Mouse (Mus musculus): ENCODE measurements at regions not wholly inside any gene's neighbourhood (a gene's known extent, or its start where the extent isn't known, plus 50 kb on each side); places are given as distances from the start of the nearest gene placed in this dataset.

DNA sequence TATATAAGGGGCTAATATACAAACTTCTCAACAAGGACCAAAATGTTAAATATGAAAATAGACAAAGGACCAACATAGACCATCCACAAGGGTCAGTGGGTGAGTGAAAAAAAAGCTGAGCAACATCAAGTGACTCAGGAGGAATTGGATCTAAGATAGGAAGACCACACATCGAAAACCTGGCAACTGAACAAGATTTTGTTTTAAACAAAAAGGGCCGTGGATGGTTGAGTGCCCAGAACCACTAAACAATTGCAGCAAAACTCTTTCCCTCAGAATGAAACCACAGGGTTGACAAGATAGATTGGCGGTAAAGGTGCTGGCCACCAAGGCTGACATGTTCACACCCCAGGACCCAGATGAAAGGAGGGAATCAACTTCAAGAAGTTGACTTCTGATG lies 215.7 kb upstream of the Gm5148 start:
- TF ChIP-seq CTCF (IDR thresholded peaks at IDR 0.05; ENCODE audit: low read depth, low read length) = no peak
- no peak for TF ChIP-seq POLR2A (IDR thresholded peaks at IDR 0.05; ENCODE audit: extremely low read depth, insufficient read depth, low read length)
